Mouse (Mus musculus): ENCODE data around the gene Olfr455. TPM values are rescaled to one million over a fixed set of nuclear protein-coding genes. Genes with fewer than 3 reads are reported as not detected.

The Olfr455 gene
- polyA plus RNA-seq, 1 experiment from 2014 or later = not detected

- H3K9ac ChIP-seq (ENCODE audit: low read depth, low read length) = no peak overlapping the region
- H3K9me3 ChIP-seq (ENCODE audit: control insufficient read depth, low read length) = no peaks in the 10 kb centered on the region
- no peak overlapping the region for H3K4me3 ChIP-seq (ENCODE audit: low read length)
- H3K27me3 ChIP-seq (ENCODE audit: control insufficient read depth, insufficient read depth, low read length) = no peaks in the 10 kb centered on the region
- H3K4me2 ChIP-seq (replicated peaks; ENCODE audit: low read depth, low read length) = no peak overlapping the region
- no peak for ATAC-seq (ENCODE audit: low FRiP score, low TSS enrichment)
- no peaks in the 10 kb centered on the region for H3K4me1 ChIP-seq (ENCODE audit: control insufficient read depth, insufficient read depth, low read length)
- WGBS = 80% methylated on average over 1 of the region's 1 CpGs
- H3K27ac ChIP-seq (ENCODE audit: low read depth, low read length) = no peak overlapping the region
- no peaks in the 10 kb centered on the region for H3K36me3 ChIP-seq (ENCODE audit: control insufficient read depth, insufficient read depth, low read length)
These were observed 33.9 kb downstream of the Olfr455 start for GRCm38 (mm10) chr6:42513461-42513860.

- H3K36me3 ChIP-seq (ENCODE audit: control insufficient read depth, insufficient read depth, low read length) = no peaks in the 10 kb centered on the region
- no peaks in the 10 kb centered on the region for H3K27me3 ChIP-seq (ENCODE audit: control insufficient read depth, insufficient read depth, low read length)
- H3K4me1 ChIP-seq (ENCODE audit: control insufficient read depth, insufficient read depth, low read length) = no peaks in the 10 kb centered on the region
- no peak for ATAC-seq (ENCODE audit: low FRiP score, low TSS enrichment)
- no peak overlapping the region for H3K9ac ChIP-seq (ENCODE audit: low read depth, low read length)
- no peaks in the 10 kb centered on the region for H3K9me3 ChIP-seq (ENCODE audit: control insufficient read depth, low read length)
- H3K27ac ChIP-seq (ENCODE audit: low read depth, low read length) = no peak overlapping the region
- H3K4me3 ChIP-seq (ENCODE audit: low read length) = no peak overlapping the region
- H3K4me2 ChIP-seq (replicated peaks; ENCODE audit: low read depth, low read length) = no peak overlapping the region
These were observed 38.1 kb downstream of the Olfr455 start for GRCm38 (mm10) chr6:42509311-42509710.

- Histone ChIP-seq H3K4me1 (ENCODE audit: control insufficient read depth, insufficient read depth, low read length) (no peaks in the 10 kb centered on the region), H3K27me3 (ENCODE audit: control insufficient read depth, insufficient read depth, low read length) (no peaks in the 10 kb centered on the region), H3K9me3 (ENCODE audit: control insufficient read depth, low read length) (no peaks in the 10 kb centered on the region), H3K9ac (ENCODE audit: low read depth, low read length) (no peak overlapping the region), H3K4me2 (replicated peaks; ENCODE audit: low read depth, low read length) (no peak overlapping the region), H3K36me3 (ENCODE audit: control insufficient read depth, insufficient read depth, low read length) (no peaks in the 10 kb centered on the region), H3K27ac (ENCODE audit: low read depth, low read length) (no peak overlapping the region), H3K4me3 (ENCODE audit: low read length) (no peak overlapping the region)
- 58% methylated on average over 2 of the region's 2 CpGs for WGBS
- ATAC-seq (ENCODE audit: low FRiP score, low TSS enrichment) = peak; percentile 78; the same call in 1 of the 2 replicates
These were observed 43.9 kb downstream of the Olfr455 start for GRCm38 (mm10) chr6:42503478-42503877.

GRCm38 (mm10) chr6:42489731-42490130, 57.7 kb downstream of the Olfr455 start:
- H3K4me2 ChIP-seq (replicated peaks; ENCODE audit: low read depth, low read length) = no peak overlapping the region
- H3K9me3 ChIP-seq (ENCODE audit: control insufficient read depth, low read length) = no peaks in the 10 kb centered on the region
- no peak overlapping the region for H3K27ac ChIP-seq (ENCODE audit: low read depth, low read length)
- no peaks in the 10 kb centered on the region for H3K4me1 ChIP-seq (ENCODE audit: control insufficient read depth, insufficient read depth, low read length)
- no peak overlapping the region for H3K4me3 ChIP-seq (ENCODE audit: low read length)
- no peak overlapping the region for H3K9ac ChIP-seq (ENCODE audit: low read depth, low read length)
- no peaks in the 10 kb centered on the region for H3K27me3 ChIP-seq (ENCODE audit: control insufficient read depth, insufficient read depth, low read length)
- 79% methylated on average over 1 of the region's 1 CpGs for WGBS
- no peaks in the 10 kb centered on the region for H3K36me3 ChIP-seq (ENCODE audit: control insufficient read depth, insufficient read depth, low read length)
- no peak for ATAC-seq (ENCODE audit: low FRiP score, low TSS enrichment)

GRCm38 (mm10) chr6:42487114-42487513, 60.3 kb downstream of the Olfr455 start, which contains the start of gene Olfr456:
Olfr456 (minus strand) TSS chr6:42487214.
- Histone ChIP-seq H3K9me3 (ENCODE audit: control insufficient read depth, low read length) (no peaks in the 10 kb centered on the region), H3K4me2 (replicated peaks; ENCODE audit: low read depth, low read length) (no peak within 1 kb of the TSS), H3K36me3 (ENCODE audit: control insufficient read depth, insufficient read depth, low read length) (no peaks in the 10 kb centered on the region), H3K4me3 (ENCODE audit: low read length) (no peak within 1 kb of the TSS), H3K27ac (ENCODE audit: low read depth, low read length) (no peak within 1 kb of the TSS), H3K4me1 (ENCODE audit: control insufficient read depth, insufficient read depth, low read length) (no peaks in the 10 kb centered on the region), H3K9ac (ENCODE audit: low read depth, low read length) (no peak within 1 kb of the TSS), H3K27me3 (ENCODE audit: control insufficient read depth, insufficient read depth, low read length) (no peaks in the 10 kb centered on the region)
- ATAC-seq (ENCODE audit: low FRiP score, low TSS enrichment) = no peak
- 81% methylated on average over 1 of the region's 1 CpGs for WGBS

Other genes starting within 250 kb of the Olfr455 start
- 0.05 and 0.11 TPM in 2 replicates for gene Fam131b, start 222.9 kb downstream of the Olfr455 start, polyA plus RNA-seq (2014; fragmentation: Nextera tagmentation; extraction: Ambion mirVana)
- gene Zyx, start 198.0 kb downstream of the Olfr455 start, polyA plus RNA-seq (2014; fragmentation: Nextera tagmentation; extraction: Ambion mirVana) = 87.0 and 118 TPM in 2 replicates
- gene Epha1, start 174.3 kb downstream of the Olfr455 start, polyA plus RNA-seq (2014; fragmentation: Nextera tagmentation; extraction: Ambion mirVana) = 3.1 and 3.3 TPM in 2 replicates
- not detected in 2 replicates for gene Tas2r143, start 147.3 kb downstream of the Olfr455 start, polyA plus RNA-seq (2014; fragmentation: Nextera tagmentation; extraction: Ambion mirVana)
- not detected in 2 replicates for gene Tas2r135, start 142.2 kb downstream of the Olfr455 start, polyA plus RNA-seq (2014; fragmentation: Nextera tagmentation; extraction: Ambion mirVana)
- gene Tas2r126, start 113.1 kb downstream of the Olfr455 start, polyA plus RNA-seq (2014; fragmentation: Nextera tagmentation; extraction: Ambion mirVana) = not detected in 2 replicates
- not detected in 2 replicates for gene Olfr458, start 82.4 kb downstream of the Olfr455 start, polyA plus RNA-seq (2014; fragmentation: Nextera tagmentation; extraction: Ambion mirVana)
- 0.14 TPM in 1 of 2 replicates, not detected in the other for gene Olfr457, start 71.3 kb downstream of the Olfr455 start, polyA plus RNA-seq (2014; fragmentation: Nextera tagmentation; extraction: Ambion mirVana)
- gene Olfr456, start 60.4 kb downstream of the Olfr455 start, polyA plus RNA-seq (2014; fragmentation: Nextera tagmentation; extraction: Ambion mirVana) = not detected in 2 replicates
- gene Tcaf3, start 50.1 kb upstream of the Olfr455 start, polyA plus RNA-seq (2014; fragmentation: Nextera tagmentation; extraction: Ambion mirVana) = not detected in 2 replicates
- 1.9 and 2.9 TPM in 2 replicates for gene Tcaf2, start 97.7 kb upstream of the Olfr455 start, polyA plus RNA-seq (2014; fragmentation: Nextera tagmentation; extraction: Ambion mirVana)
- gene Tcaf1, start 162.5 kb upstream of the Olfr455 start, polyA plus RNA-seq (2014; fragmentation: Nextera tagmentation; extraction: Ambion mirVana) = 47.0 and 82.1 TPM in 2 replicates
- gene Olfr453, start 191.8 kb upstream of the Olfr455 start, polyA plus RNA-seq (2014; fragmentation: Nextera tagmentation; extraction: Ambion mirVana) = not detected in 2 replicates
- gene Olfr38, start 208.8 kb upstream of the Olfr455 start, polyA plus RNA-seq (2014; fragmentation: Nextera tagmentation; extraction: Ambion mirVana) = not detected in 2 replicates
- gene Olfr452, start 237.5 kb upstream of the Olfr455 start, polyA plus RNA-seq (2014; fragmentation: Nextera tagmentation; extraction: Ambion mirVana) = not detected in 2 replicates

Data from kidney, embryonic 14.5 days (tissue).